Mouse (Mus musculus) lung, postnatal 0 days (tissue): ENCODE data around the gene Rab8b.

Source experiments
- CTCF ChIP-seq: IDR thresholded peaks from 2 replicates; pipeline ENCODE4 v1.5.1; 2016; ENCODE audit warnings: antibody characterized with exemption, mild to moderate bottlenecking
- EP300 ChIP-seq: IDR thresholded peaks from 2 replicates; pipeline ENCODE4 v1.6.1; 2016; ENCODE audit warnings: antibody characterized with exemption, mild to moderate bottlenecking, control low read depth

DNA sequence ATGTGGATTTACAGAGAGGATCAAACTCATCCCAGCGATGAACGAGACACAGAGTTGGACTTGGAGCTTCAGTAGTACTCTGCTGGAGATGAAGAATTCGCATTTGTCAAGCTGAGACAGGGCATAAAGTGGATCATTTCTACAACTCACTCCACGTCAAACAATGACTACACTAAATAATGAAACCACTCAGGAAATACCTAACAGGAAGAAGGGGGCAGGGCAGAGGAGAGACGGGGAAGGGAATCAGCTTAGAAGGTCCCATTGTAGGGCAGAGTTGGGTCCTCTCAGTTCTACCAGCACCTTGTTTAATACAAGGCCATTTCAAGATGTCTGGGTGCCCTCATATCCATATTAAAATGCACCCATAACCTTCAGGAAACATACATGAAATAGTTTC, 4.1 kb downstream of the Rab8b start:
- TF ChIP-seq CTCF, result no peak
- TF ChIP-seq EP300, result no peak
